Mouse (Mus musculus) E14TG2a.4 (cell line): Measurements from ENCODE around the gene Carns1.

Experiments
- CTCF ChIP-seq: conservative IDR thresholded peaks from 2 replicates; pipeline ENCODE4 v1.5.1; 2014; ENCODE audit warnings: low read length
- NANOG ChIP-seq: IDR thresholded peaks from 2 replicates; pipeline ENCODE4 v1.6.1; 2014; ENCODE audit warnings: borderline replicate concordance, low read length, mixed read lengths
- POU5F1 ChIP-seq: IDR thresholded peaks from 2 replicates; pipeline ENCODE4 v1.6.1; 2014; ENCODE audit warnings: low read length, borderline replicate concordance

DNA sequence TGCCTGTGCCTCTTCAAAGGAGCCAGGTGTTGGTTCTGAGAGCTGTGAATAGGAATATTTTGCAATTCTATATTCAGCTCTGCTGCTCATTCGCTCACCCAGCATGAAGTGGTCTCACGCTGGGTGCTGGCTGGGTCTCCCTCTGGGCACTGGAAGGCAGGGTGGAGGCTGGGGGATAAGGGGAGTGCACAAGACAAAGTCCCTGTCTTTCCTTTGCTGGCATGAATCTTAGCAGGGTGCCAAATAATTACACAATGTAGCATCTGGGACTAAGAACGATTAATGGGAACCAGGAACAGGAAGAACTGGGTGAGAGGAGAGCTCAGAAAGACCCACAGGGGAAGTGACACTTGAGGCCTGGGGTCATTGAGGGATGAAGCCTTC is 28.3 kb downstream of the Carns1 start:
- TF ChIP-seq CTCF (no peak), NANOG (no peak), POU5F1 (no peak)
